Mouse (Mus musculus): ENCODE measurements around the gene Rnase12.

Rnase12 gene

DNA sequence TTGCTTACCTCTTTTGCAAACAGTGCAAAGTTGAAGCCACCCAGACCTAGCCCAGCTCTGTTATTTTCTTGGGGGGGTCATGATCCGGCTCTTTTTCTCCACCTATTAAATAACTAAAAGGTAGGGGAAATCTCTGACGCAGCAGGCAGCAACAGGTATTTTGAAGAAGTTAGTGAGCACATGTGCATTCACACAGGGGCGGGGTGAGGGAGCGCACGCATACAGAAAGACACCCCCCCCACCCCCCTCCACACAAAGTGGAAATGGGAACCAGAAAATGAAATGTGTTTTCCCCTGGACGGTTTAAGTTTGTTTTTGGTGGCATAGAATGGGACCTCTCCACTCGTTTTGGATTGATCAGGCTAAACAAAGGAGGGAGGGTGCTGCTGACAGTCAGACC lies 26.3 kb upstream of the Rnase12 start:
- no peak for DNase-seq

DNA sequence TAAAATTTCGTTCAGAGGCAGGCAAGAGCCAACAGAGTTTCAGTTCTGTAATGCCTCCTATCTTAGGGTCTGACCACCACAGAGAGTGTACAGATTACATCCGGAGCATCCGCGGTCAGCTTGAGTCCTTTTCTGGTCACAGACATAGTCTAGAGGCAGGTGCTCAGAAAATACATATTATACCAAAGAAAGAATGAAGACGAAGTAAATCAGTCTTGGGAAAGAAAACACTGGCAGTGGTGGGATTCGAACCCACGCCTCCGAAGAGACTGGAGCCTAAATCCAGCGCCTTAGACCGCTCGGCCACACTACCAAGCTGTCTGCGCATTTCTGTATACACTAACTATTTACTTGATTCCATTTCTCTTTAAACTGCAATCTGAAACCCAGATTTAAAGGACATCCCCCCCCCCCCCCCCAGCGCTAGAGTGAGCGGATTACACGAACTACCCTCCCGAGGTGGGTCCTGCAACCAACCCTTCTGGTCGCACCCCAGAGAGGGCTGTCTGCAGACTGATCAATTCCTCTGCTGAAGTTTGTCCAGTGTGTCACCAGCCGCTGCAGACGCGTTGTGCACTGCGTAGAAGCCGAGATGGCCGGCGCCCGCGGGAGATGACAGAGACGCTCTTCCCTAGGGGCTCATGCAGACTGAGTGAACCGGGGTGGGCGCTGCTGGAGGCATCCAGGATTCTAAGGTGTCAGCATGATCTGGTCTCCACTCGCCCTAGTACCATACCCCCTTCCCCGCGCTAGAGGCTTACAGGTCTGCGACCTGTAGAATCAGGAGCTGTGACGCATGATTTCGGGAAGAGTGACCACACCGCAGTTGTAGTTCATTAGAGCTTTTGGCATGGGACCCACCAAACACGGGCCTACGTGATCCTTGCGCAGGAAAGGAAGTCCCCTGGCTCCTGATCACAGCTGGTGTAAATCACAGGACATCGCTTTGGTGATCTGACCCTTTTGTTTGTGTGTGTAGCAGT lies 25.4 kb upstream of the Rnase12 start:
- DNase-seq: peak; percentile 76

DNA sequence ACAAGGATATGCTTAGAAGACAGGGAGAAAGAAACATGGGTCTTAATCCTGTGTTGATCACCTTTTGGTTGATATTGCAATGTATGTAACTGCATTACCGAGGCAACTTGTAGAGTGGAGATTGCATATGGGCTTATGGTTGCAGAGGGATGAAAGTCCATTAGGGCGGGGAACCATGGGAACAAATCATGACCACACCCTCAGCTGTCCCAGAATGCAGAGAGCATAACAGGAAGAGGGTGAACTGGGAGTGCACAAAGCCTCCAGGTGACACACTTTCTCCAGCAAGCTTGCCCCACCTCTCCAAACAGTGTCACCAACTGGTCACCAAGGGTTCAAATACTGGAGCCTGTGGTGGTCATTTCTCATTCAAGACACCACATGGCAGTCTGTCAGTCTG lies 23.6 kb upstream of the Rnase12 start:
- no peak for DNase-seq

DNA sequence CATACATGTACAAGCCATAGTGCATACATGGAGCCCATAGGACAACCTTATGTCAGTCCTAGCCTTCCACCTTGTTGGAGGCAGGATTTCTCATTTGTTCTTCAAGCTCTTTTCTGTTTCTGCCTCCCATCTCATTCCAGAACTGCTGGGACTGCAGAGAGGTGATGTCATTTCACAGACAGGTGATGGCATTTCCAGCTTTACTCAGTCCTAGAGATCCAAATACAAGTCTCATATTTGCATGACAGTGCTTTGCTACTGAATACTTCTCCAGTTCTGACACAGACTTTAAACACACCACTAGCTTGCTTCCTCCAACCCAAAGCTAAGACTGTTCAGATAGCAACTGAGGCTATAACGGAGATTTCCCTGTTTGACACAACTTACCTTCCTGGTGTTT lies 21.7 kb upstream of the Rnase12 start:
- no peak for DNase-seq

- DNase-seq: no peak
Measured at GRCm38 (mm10) chr14:51074335-51074734, 16.9 kb upstream of the Rnase12 start, which contains the start of gene Olfr750. TSS of gene Olfr750 (minus strand) at chr14:51074435.

DNA sequence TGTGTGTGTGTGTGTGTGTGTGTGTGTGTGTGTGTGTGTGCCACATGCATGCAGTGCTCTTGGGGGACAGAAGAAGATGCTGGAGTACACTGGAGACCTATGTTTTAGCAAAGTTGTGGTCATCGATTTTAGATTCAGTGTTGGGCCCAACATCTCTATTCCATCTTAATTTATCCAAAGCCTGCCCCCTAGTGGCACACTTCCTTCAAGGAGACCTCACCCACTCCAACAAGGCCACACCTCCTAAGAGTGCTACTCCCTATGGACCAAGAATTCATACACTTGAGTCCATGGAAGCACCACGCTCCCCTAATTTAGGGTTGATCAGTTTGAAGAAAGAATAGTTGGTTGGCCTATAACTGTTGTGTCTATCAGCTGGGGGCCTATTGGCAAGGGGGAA lies 12.2 kb upstream of the Rnase12 start:
- DNase-seq: peak; percentile 43

- no peak for DNase-seq
Measured at GRCm38 (mm10) chr14:51068956-51069355, 11.5 kb upstream of the Rnase12 start.

DNA sequence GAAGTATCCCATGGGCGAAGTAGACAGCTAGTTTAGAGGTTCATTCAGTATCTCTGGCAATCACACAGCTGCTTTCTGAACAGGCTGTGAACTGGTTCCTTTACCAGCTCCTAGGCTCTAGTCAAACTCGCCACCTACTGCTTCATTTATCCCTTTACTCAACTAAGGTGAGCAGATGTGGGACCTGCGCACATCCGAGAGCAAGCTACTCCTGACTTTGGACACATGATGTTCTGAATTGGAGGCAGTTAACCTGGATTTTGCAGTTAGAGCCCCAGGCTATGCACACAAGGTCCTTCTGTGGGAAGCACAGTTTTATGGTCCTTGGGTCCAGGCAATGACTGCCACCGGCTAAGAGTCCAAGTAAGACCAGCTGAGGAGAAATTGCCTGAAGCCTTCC lies 3.3 kb upstream of the Rnase12 start:
- DNase-seq: no peak

DNA sequence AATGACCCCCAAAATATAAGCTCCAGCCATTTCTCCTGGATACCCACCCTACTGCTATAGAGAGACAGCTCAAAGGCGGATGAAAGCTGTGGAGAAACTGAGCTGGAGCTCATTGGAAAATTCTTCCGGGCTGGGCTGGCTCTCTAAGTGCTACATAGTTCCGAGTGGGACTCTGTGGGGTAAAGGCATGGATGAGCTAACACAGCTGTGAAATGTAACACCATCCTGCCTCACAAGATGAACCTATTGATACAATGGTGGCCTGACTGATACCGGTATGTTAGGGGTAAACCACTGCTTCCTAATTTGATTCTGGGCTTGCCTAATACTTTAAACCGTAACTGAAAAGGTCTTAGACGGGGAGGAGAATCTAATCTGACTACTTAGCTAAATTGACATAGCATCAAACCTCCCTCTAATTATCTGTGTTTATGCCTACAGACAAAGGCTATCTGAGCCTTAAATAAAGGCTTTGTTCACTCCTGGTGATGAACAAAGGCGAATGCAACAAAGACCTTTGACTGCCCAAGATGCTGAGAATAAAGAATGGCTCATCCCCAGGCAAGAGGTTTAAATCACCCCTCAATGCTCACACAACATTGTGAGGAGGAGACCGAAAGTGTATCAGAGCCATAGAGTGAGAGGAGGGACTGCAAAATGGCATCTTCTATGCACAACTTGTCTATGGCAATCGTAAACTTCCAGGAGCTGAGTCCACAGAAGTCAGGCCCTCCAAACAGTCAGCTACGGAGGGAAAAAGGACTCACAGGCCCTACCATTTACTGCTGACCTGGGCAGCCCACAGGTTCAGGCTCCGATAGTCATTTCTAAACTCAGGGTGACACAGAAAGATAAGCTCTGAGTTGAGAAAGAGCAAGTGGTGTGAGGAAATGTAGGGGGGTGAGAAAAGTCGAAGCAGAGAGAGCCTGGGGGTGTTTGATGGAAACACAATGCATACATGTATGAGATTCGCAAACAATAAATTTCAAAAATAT lies 2.9 kb downstream of the Rnase12 start:
- DNase-seq: no peak

- no peak for DNase-seq
Measured at GRCm38 (mm10) chr14:51053176-51053575, 4.3 kb downstream of the Rnase12 start.

GRCm38 (mm10) chr14:51051941-51052340 lies 5.5 kb downstream of the Rnase12 start:
- DNase-seq: no peak

GRCm38 (mm10) chr14:51050063-51050462 lies 7.4 kb downstream of the Rnase12 start, which contains the start of gene Rnase11:
TSS of gene Rnase11 (minus strand) at chr14:51050163.
- DNase-seq: no peak

DNA sequence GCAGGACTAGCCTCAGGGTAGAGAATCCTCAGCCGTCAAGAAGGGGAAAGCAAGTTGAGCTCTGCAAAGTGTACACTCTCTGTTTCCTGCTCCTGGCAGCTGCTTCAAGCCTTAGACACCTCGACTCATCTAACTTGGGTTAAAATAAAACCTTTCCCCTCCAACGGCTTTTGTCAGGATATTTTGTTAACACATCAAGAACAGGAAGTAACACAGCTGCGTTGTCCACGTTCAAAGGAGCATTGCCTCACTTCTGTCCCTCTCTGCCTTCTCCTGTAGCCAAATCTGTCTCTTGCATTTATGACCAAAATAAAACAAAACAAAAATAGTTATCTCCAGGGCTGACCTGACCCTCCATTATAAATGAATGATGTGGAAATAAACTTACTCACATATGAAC lies 9.6 kb downstream of the Rnase12 start:
- no peak for DNase-seq

DNA sequence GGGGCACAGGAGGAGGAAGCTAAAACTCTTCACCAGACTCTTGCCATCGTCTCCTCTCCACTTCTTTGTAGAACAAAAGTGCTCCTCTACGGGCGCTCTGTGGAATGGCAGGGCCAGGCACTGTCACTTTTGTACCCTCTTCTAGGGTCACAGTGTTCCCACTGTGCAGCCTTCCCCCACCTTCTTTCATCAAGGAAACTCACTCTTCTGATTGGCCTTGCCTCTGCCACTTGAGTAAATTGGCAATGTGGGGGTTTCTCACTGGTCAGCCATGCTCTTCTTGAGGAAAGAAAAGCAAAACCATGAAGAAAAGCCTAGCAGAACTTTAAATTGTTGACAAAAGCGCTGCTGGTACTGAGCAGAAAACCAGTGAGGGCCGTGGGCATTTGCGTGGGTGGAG lies 15.7 kb downstream of the Rnase12 start, which contains the start of gene Rnase9:
Rnase9 (minus strand) TSS at position 101 of the 400 bp plus-strand sequence.
- no peak for DNase-seq

DNA sequence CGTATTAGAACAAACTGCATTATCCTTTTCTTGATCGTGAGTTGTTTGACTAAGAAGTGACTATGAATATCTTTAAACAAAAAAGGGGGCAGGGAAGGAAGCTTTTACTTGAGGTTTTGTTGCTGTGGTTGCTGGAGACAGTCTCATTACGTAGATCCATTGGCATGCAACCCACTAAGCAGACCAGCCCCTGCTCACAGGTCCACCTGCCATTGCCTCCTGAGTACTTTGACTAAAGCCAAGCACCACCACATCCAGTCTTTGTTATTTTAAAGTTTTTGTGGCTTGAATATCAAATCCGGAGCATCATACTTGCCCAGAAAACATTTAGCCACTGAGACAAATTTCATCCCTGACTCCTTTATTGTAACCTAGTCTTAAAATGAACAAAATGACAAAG lies 21.2 kb downstream of the Rnase12 start:
- DNase-seq: no peak

GRCm38 (mm10) chr14:51035206-51035605 lies 22.3 kb downstream of the Rnase12 start:
- no peak for DNase-seq

DNA sequence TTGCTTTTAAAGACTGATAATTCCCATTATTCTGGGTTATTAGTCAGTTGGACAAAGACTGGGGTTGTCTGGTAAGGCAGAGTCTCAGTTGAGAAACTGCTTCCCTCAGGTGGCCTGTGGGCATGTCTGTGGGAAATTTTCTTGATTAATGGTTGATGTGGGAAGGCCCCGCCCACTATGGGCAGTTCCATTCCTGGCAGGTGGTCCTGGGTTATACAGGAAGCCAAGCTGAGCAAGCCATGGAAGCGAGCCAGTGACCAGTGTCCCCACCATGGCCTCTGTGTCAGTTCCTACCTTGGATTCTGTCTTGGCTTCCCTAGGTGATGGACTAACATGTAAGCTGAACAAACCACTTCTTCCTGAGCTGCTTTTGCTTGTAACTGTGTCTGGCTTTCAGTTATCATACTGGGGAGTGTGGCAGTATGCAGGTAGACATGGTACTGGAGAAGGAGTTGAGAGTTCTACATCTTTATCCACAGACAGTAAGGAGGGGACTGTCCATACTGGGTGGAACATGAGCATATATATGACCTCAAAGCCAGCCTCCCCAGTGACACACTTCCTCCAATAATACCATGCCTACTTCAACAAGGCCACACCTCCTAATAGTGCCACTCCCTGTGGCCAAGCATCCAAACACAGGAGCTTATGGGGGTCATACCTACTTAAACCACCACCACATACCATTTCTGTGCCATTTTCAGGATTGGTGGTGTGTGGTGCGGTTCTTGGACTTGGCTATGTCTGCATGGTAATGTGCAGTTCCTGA lies 29.9 kb downstream of the Rnase12 start:
- no peak for DNase-seq

DNA sequence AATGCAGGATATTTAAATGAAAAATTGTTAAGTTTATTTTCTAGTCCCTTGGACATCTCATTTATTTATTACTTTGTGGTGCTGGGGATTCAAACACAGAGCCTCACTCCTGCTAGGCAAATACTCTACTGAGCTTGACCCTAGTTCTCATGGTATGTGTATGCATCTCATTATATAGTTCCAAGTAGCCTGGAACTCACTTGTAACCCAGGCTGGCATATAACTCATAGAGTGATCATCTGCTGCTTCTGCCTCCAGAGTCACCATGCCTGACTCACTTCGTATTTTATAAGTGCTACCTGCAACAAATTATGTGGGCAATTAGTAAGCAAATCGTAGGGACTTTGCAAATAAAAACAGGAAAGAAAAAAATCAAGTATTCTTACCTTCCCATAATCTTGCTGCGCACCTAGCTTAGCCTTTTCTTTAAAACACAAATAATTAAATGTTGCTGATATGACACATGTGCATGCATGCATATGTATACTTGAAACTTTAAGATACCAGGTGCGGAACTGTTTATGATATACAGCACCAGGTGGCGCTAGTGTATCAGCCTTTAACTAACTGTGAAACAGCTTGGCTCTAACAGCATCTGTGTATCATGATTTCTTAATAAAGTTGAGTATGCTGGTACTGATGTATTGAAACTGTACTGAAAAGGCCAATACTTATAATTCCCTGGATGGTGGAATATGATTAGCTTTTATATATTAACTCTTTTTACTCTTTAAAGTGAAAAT lies 30.9 kb downstream of the Rnase12 start:
- DNase-seq: peak; percentile 70

GRCm38 (mm10) chr14:51024820-51025219 lies 32.6 kb downstream of the Rnase12 start:
- no peak for DNase-seq

- DNase-seq: no peak
Measured at GRCm38 (mm10) chr14:51023457-51023856, 34.0 kb downstream of the Rnase12 start.

- DNase-seq: no peak
Measured at GRCm38 (mm10) chr14:51017256-51017655, 40.2 kb downstream of the Rnase12 start.

- DNase-seq: no peak
Measured at GRCm38 (mm10) chr14:51015780-51016179, 41.7 kb downstream of the Rnase12 start.
